Mouse (Mus musculus): ENCODE data around the gene Stra8.

DNA sequence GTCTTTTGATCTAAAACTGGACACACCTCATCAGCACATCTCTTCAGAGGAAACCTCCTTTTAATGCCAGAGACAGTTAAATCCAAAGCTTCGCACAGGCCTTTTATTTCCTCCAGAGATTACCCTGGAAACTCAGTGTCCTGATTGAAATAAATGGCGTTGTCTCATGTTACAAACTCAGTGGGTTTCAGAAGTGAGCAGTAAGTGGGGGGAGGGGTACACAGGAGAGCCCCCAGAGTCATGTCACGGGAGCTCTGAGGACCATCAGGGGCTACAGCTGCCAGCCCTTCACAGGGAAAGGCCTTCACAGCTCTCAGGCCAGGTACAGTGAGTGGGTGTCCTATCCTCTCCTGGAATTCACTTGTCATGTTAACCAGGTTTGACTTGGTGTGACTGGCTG is 51.2 kb downstream of the Stra8 start:
- TF ChIP-seq POLR2A (IDR thresholded peaks at IDR 0.05; ENCODE audit: low read depth, low read length) (no peak), CTCF (IDR thresholded peaks at IDR 0.05; ENCODE audit: extremely low read depth, insufficient read length, insufficient replicate concordance, low read depth, low read length) (no peak)

Measured in small intestine, adult 2 months (tissue).